Mouse (Mus musculus) adrenal gland, adult 18-20 months (tissue): ENCODE results near the gene Prss41. TPM values are rescaled to one million over a fixed set of nuclear protein-coding genes. Genes with fewer than 3 reads are reported as not detected.

Source experiments
- microRNA-seq, 2 experiments: library from miRNA; unstranded; fragments of <30 nt; microRNA quantifications; one replicate each; pipeline ENCODE4 v1.2.0; 2021; ENCODE audit warnings: borderline number of aligned reads in 2 of 2
- total RNA-seq, 2 experiments: library from RNA; stranded (reverse); gene quantifications; 1 replicate in 1 of 2; 2 replicates in 1 of 2; pipeline ENCODE4 v1.2.3; 2021

Gene Prss41
- total RNA-seq, 2 experiments from 2014 or later: 0.60 to 0.74 TPM

Small RNAs within 50 kb of the gene (microRNA-seq; reads per million reads assigned to microRNA genes)
- 1.9 to 2.4 reads per million in 2 experiments for gene Mir5125

Other genes starting within 250 kb of the Prss41 start
- gene Zfp13, start 244.7 kb downstream of the Prss41 start, total RNA-seq: 1 to 10 TPM; 6.2 to 6.3 TPM
- gene Zscan10, start 243.3 kb downstream of the Prss41 start, total RNA-seq: not detected
- gene Mmp25, start 198.9 kb downstream of the Prss41 start, total RNA-seq: under 1 TPM; 0.10 TPM
- gene Bicdl2, start 183.7 kb downstream of the Prss41 start, total RNA-seq: not detected
- 100 to 1,000 TPM; 153 to 154 TPM for gene Hcfc1r1, start 170.6 kb downstream of the Prss41 start, total RNA-seq
- gene Thoc6, start 170.3 kb downstream of the Prss41 start, total RNA-seq: 10 to 100 TPM; 23.1 to 23.3 TPM
- 100 to 1,000 TPM; 224 to 359 TPM for gene Tnfrsf12a, start 166.7 kb downstream of the Prss41 start, total RNA-seq
- gene Cldn6, start 164.9 kb downstream of the Prss41 start, total RNA-seq: not detected
- not detected for gene Cldn9, start 160.1 kb downstream of the Prss41 start, total RNA-seq
- 1 to 10 TPM; 2.2 to 6.7 TPM for gene 1520401A03Rik, start 121.4 kb downstream of the Prss41 start, total RNA-seq
- gene Pkmyt1, start 117.8 kb downstream of the Prss41 start, total RNA-seq: 1 to 10 TPM; 2.1 to 2.4 TPM
- gene Paqr4, start 103.3 kb downstream of the Prss41 start, total RNA-seq: 10 to 100 TPM in 1 of 2 experiments, 1 to 10 TPM in 1; 8.5 to 12.7 TPM
- gene Kremen2, start 98.3 kb downstream of the Prss41 start, total RNA-seq: under 1 TPM in 1 of 2 experiments, not detected in 1; 0.13 TPM
- gene Flywch1, start 72.6 kb downstream of the Prss41 start, total RNA-seq: 10 to 100 TPM; 72.5 to 89.3 TPM
- 10 to 100 TPM in 1 of 2 experiments, 1 to 10 TPM in 1; 8.2 to 10.9 TPM for gene Flywch2, start 58.1 kb downstream of the Prss41 start, total RNA-seq
- 100 to 1,000 TPM; 480 to 746 TPM for gene Srrm2, start 53.6 kb downstream of the Prss41 start, total RNA-seq
- 100 to 1,000 TPM; 352 to 413 TPM for gene Elob, start 15.0 kb downstream of the Prss41 start, total RNA-seq
- not detected for gene Prss33, start 8.1 kb downstream of the Prss41 start, total RNA-seq
- not detected for gene Prss32, start 317 bp downstream of the Prss41 start, total RNA-seq
- not detected for gene Prss21, start 23.9 kb upstream of the Prss41 start, total RNA-seq
- not detected for gene Dcpp1, start 36.7 kb upstream of the Prss41 start, total RNA-seq
- gene Dcpp2, start 36.7 kb upstream of the Prss41 start, total RNA-seq: not detected
- gene Dcpp3, start 73.3 kb upstream of the Prss41 start, total RNA-seq: not detected
- gene Sbp, start 97.5 kb upstream of the Prss41 start, total RNA-seq: not detected
- gene Sbpl, start 111.1 kb upstream of the Prss41 start, total RNA-seq: not detected
- under 1 TPM in 1 of 2 experiments, not detected in 1; 0.64 TPM for gene Prss30, start 136.4 kb upstream of the Prss41 start, total RNA-seq
- not detected for gene Prss22, start 153.9 kb upstream of the Prss41 start, total RNA-seq
- 1 to 10 TPM in 1 of 2 experiments, under 1 TPM in 1; 0.23 to 1.3 TPM for gene Prss27, start 194.0 kb upstream of the Prss41 start, total RNA-seq
- 10 to 100 TPM; 11.1 to 12.2 TPM for gene Kctd5, start 229.3 kb upstream of the Prss41 start, total RNA-seq